Mouse (Mus musculus): ENCODE data around the gene Fam163b. TPM values are rescaled to one million over a fixed set of nuclear protein-coding genes. Genes with fewer than 3 reads are reported as not detected.

Gene Fam163b
- polyA plus RNA-seq, 1 experiment from 2014 or later = 0.07 TPM

- no peaks in the 10 kb centered on the region for H3K36me3 ChIP-seq (ENCODE audit: control insufficient read depth, insufficient read depth, low read length)
- H3K27ac ChIP-seq (replicated peaks) = no peak overlapping the region
- H3K27me3 ChIP-seq (ENCODE audit: control insufficient read depth, insufficient read depth, low read length) = no peaks in the 10 kb centered on the region
- no peak overlapping the region for H3K4me3 ChIP-seq (ENCODE audit: low read depth, low read length)
- ATAC-seq (ENCODE audit: low FRiP score, low TSS enrichment) (no peak), DNase-seq (ENCODE audit: low spot score) (no peak)
- H3K9me3 ChIP-seq (ENCODE audit: control insufficient read depth, low read length) = no peaks in the 10 kb centered on the region
- whole genome bisulfite sequencing = 53% methylated on average over 4 of the region's 4 CpGs
- no peak overlapping the region for H3K9ac ChIP-seq (ENCODE audit: low read length)
- no peak for TF ChIP-seq EP300 (optimal IDR thresholded peaks at IDR 0.05)
- TF ChIP-seq CTCF (IDR thresholded peaks at IDR 0.05; ENCODE audit: low read depth) = no peak
- H3K4me1 ChIP-seq (replicated peaks; ENCODE audit: control insufficient read depth, insufficient read depth) = no peaks in the 10 kb centered on the region
- no peak overlapping the region for H3K4me2 ChIP-seq (replicated peaks; ENCODE audit: low read depth)
These were observed 15.8 kb downstream of the Fam163b start for GRCm38 (mm10) chr2:27126496-27126895.

- DNase-seq (ENCODE audit: low spot score) = peak; percentile 59
- H3K9me3 ChIP-seq (ENCODE audit: control insufficient read depth, low read length) = no peaks in the 10 kb centered on the region
These were observed 16.3 kb downstream of the Fam163b start for GRCm38 (mm10) chr2:27125979-27126378.

GRCm38 (mm10) chr2:27123121-27123520 lies 19.2 kb downstream of the Fam163b start:
- 88% methylated on average over 4 of the region's 4 CpGs for WGBS
- H3K36me3 ChIP-seq (ENCODE audit: control insufficient read depth, insufficient read depth, low read length) = no peaks in the 10 kb centered on the region
- ATAC-seq (ENCODE audit: low FRiP score, low TSS enrichment) (no peak), DNase-seq (ENCODE audit: low spot score) (no peak)
- no peak overlapping the region for H3K9ac ChIP-seq (ENCODE audit: low read length)
- H3K9me3 ChIP-seq (ENCODE audit: control insufficient read depth, low read length) = no peaks in the 10 kb centered on the region
- H3K4me1 ChIP-seq (replicated peaks; ENCODE audit: control insufficient read depth, insufficient read depth) = no peaks in the 10 kb centered on the region
- no peak overlapping the region for H3K4me2 ChIP-seq (replicated peaks; ENCODE audit: low read depth)
- H3K27ac ChIP-seq (replicated peaks) = no peak overlapping the region
- H3K4me3 ChIP-seq (ENCODE audit: low read depth, low read length) = no peak overlapping the region
- peak; percentile 26; the same call in 1 of the 2 replicates for TF ChIP-seq CTCF (IDR thresholded peaks at IDR 0.05; ENCODE audit: low read depth)
- TF ChIP-seq EP300 (optimal IDR thresholded peaks at IDR 0.05) = no peak
- no peaks in the 10 kb centered on the region for H3K27me3 ChIP-seq (ENCODE audit: control insufficient read depth, insufficient read depth, low read length)

More at GRCm38 (mm10) chr2:27125979-27126378, 16.3 kb downstream of the Fam163b start:
- Histone ChIP-seq H3K4me1 (replicated peaks; ENCODE audit: control insufficient read depth, insufficient read depth) (no peaks in the 10 kb centered on the region), H3K27ac (replicated peaks) (no peak overlapping the region), H3K36me3 (ENCODE audit: control insufficient read depth, insufficient read depth, low read length) (no peaks in the 10 kb centered on the region), H3K27me3 (ENCODE audit: control insufficient read depth, insufficient read depth, low read length) (no peaks in the 10 kb centered on the region), H3K4me3 (ENCODE audit: low read depth, low read length) (no peak overlapping the region), H3K9ac (ENCODE audit: low read length) (no peak overlapping the region), H3K4me2 (replicated peaks; ENCODE audit: low read depth) (no peak overlapping the region)
- TF ChIP-seq EP300 (optimal IDR thresholded peaks at IDR 0.05) (no peak), CTCF (IDR thresholded peaks at IDR 0.05; ENCODE audit: low read depth) (peak; percentile 92)
- ATAC-seq (ENCODE audit: low FRiP score, low TSS enrichment) = 0 out of 2 replicates have a peak, but pooled peaks have one; percentile 16
- 31% methylated on average over 10 of the region's 10 CpGs for WGBS

- H3K27me3 ChIP-seq (ENCODE audit: control insufficient read depth, insufficient read depth, low read length) = no peaks in the 10 kb centered on the region
- no peaks in the 10 kb centered on the region for H3K36me3 ChIP-seq (ENCODE audit: control insufficient read depth, insufficient read depth, low read length)
- TF ChIP-seq EP300 (optimal IDR thresholded peaks at IDR 0.05) (no peak), CTCF (IDR thresholded peaks at IDR 0.05; ENCODE audit: low read depth) (no peak)
- H3K27ac ChIP-seq (replicated peaks) = no peak overlapping the region
- H3K9ac ChIP-seq (ENCODE audit: low read length) = no peak overlapping the region
- no peaks in the 10 kb centered on the region for H3K9me3 ChIP-seq (ENCODE audit: control insufficient read depth, low read length)
- H3K4me1 ChIP-seq (replicated peaks; ENCODE audit: control insufficient read depth, insufficient read depth) = no peaks in the 10 kb centered on the region
- 63% methylated on average over 9 of the region's 9 CpGs for WGBS
- H3K4me2 ChIP-seq (replicated peaks; ENCODE audit: low read depth) = no peak overlapping the region
- no peak overlapping the region for H3K4me3 ChIP-seq (ENCODE audit: low read depth, low read length)
- DNase-seq (ENCODE audit: low spot score) (no peak), ATAC-seq (ENCODE audit: low FRiP score, low TSS enrichment) (no peak)
These were observed 19.7 kb downstream of the Fam163b start for GRCm38 (mm10) chr2:27122578-27122977.

- Histone ChIP-seq H3K9ac (ENCODE audit: low read length) (no peak overlapping the region), H3K4me2 (replicated peaks; ENCODE audit: low read depth) (no peak overlapping the region), H3K4me3 (ENCODE audit: low read depth, low read length) (no peak overlapping the region), H3K4me1 (replicated peaks; ENCODE audit: control insufficient read depth, insufficient read depth) (no peaks in the 10 kb centered on the region), H3K27ac (replicated peaks) (no peak overlapping the region), H3K36me3 (ENCODE audit: control insufficient read depth, insufficient read depth, low read length) (no peaks in the 10 kb centered on the region), H3K9me3 (ENCODE audit: control insufficient read depth, low read length) (no peaks in the 10 kb centered on the region), H3K27me3 (ENCODE audit: control insufficient read depth, insufficient read depth, low read length) (no peaks in the 10 kb centered on the region)
- ATAC-seq (ENCODE audit: low FRiP score, low TSS enrichment) (peak; percentile 52; the same call in 1 of the 2 replicates), DNase-seq (ENCODE audit: low spot score) (peak; percentile 18)
- TF ChIP-seq CTCF (IDR thresholded peaks at IDR 0.05; ENCODE audit: low read depth) = no peak
- no peak for TF ChIP-seq EP300 (optimal IDR thresholded peaks at IDR 0.05)
- WGBS = 19% methylated on average over 8 of the region's 9 CpGs
These were observed 20.5 kb downstream of the Fam163b start for GRCm38 (mm10) chr2:27121626-27122355.

GRCm38 (mm10) chr2:27120241-27120641 lies 22.1 kb downstream of the Fam163b start:
- DNase-seq (ENCODE audit: low spot score) (peak; percentile 21), ATAC-seq (ENCODE audit: low FRiP score, low TSS enrichment) (no peak)

More at GRCm38 (mm10) chr2:27120241-27120641, 22.1 kb downstream of the Fam163b start:
- H3K27me3 ChIP-seq (ENCODE audit: control insufficient read depth, insufficient read depth, low read length) = no peaks in the 10 kb centered on the region
- TF ChIP-seq EP300 (optimal IDR thresholded peaks at IDR 0.05) (no peak), CTCF (IDR thresholded peaks at IDR 0.05; ENCODE audit: low read depth) (no peak)
- no peaks in the 10 kb centered on the region for H3K4me1 ChIP-seq (replicated peaks; ENCODE audit: control insufficient read depth, insufficient read depth)
- H3K9ac ChIP-seq (ENCODE audit: low read length) = no peak overlapping the region
- H3K27ac ChIP-seq (replicated peaks) = no peak overlapping the region
- no peak overlapping the region for H3K4me3 ChIP-seq (ENCODE audit: low read depth, low read length)
- no peaks in the 10 kb centered on the region for H3K9me3 ChIP-seq (ENCODE audit: control insufficient read depth, low read length)
- H3K4me2 ChIP-seq (replicated peaks; ENCODE audit: low read depth) = no peak overlapping the region
- no peaks in the 10 kb centered on the region for H3K36me3 ChIP-seq (ENCODE audit: control insufficient read depth, insufficient read depth, low read length)
- 42% methylated on average over 8 of the region's 8 CpGs for WGBS
